Mouse (Mus musculus): Measurements from ENCODE around the gene Dhrs7. TPM values are rescaled to one million over a fixed set of nuclear protein-coding genes. Genes with fewer than 3 reads are reported as not detected.
"Not testable (repeated sequence)": the region's sequence is repeated elsewhere in the genome, so short reads cannot be mapped to it uniquely, and the experiment has no call there.

The Dhrs7 gene
- polyA plus RNA-seq (2012; ENCODE audit: insufficient read depth, insufficient read length, low replicate concordance, missing spikeins) = not detected in 2 replicates

- Histone ChIP-seq H3K27ac (ENCODE audit: insufficient read depth, low read depth, low read length) (peak within 1 kb of the TSS; percentile 58), H3K4me1 (ENCODE audit: control insufficient read depth, insufficient read depth, low read length) (peaks cover 3% of the 10 kb centered on the region), H3K4me3 (ENCODE audit: insufficient read depth, low read depth, low read length) (peak within 1 kb of the TSS; percentile 72)
- under 1% methylated on average over 33 of the region's 33 CpGs for WGBS
- TF ChIP-seq CTCF (IDR thresholded peaks at IDR 0.05; ENCODE audit: insufficient read depth, low read depth, low read length) = no peak
- peak; percentile 63; the same call in 1 of the 2 replicates for TF ChIP-seq POLR2A (IDR thresholded peaks at IDR 0.05; ENCODE audit: insufficient read depth, low read depth, low read length)
Measured at GRCm38 (mm10) chr12:72664735-72665337, at the start of gene Dhrs7. TSS of gene Dhrs7 (minus strand) at chr12:72664909.

GRCm38 (mm10) chr12:72709981-72710380 lies 45.3 kb upstream of the Dhrs7 start:
- H3K4me3 ChIP-seq (ENCODE audit: insufficient read depth, low read depth, low read length) = no peak overlapping the region
- H3K27ac ChIP-seq (ENCODE audit: insufficient read depth, low read depth, low read length) = no peak overlapping the region
- no peak for TF ChIP-seq POLR2A (IDR thresholded peaks at IDR 0.05; ENCODE audit: insufficient read depth, low read depth, low read length)
- TF ChIP-seq CTCF (IDR thresholded peaks at IDR 0.05; ENCODE audit: insufficient read depth, low read depth, low read length) = no peak
- H3K4me1 ChIP-seq (ENCODE audit: control insufficient read depth, insufficient read depth, low read length) = no peaks in the 10 kb centered on the region
- 91% methylated on average over 3 of the region's 3 CpGs for WGBS

- no peak for TF ChIP-seq CTCF (IDR thresholded peaks at IDR 0.05; ENCODE audit: insufficient read depth, low read depth, low read length)
- TF ChIP-seq POLR2A (IDR thresholded peaks at IDR 0.05; ENCODE audit: insufficient read depth, low read depth, low read length) = no peak
- H3K4me3 ChIP-seq (ENCODE audit: insufficient read depth, low read depth, low read length) = no peak overlapping the region
- H3K27ac ChIP-seq (ENCODE audit: insufficient read depth, low read depth, low read length) = no peak overlapping the region
- no peaks in the 10 kb centered on the region for H3K4me1 ChIP-seq (ENCODE audit: control insufficient read depth, insufficient read depth, low read length)
- WGBS = 97% methylated on average over 4 of the region's 4 CpGs
Measured at GRCm38 (mm10) chr12:72704068-72704467, 39.4 kb upstream of the Dhrs7 start.

GRCm38 (mm10) chr12:72700013-72700412 lies 35.3 kb upstream of the Dhrs7 start:
- Histone ChIP-seq H3K4me1 (ENCODE audit: control insufficient read depth, insufficient read depth, low read length) (no peaks in the 10 kb centered on the region), H3K27ac (ENCODE audit: insufficient read depth, low read depth, low read length) (no peak overlapping the region), H3K4me3 (ENCODE audit: insufficient read depth, low read depth, low read length) (no peak overlapping the region)
- 69% methylated on average over 1 of the region's 1 CpGs for WGBS
- TF ChIP-seq CTCF (IDR thresholded peaks at IDR 0.05; ENCODE audit: insufficient read depth, low read depth, low read length) = no peak
- no peak for TF ChIP-seq POLR2A (IDR thresholded peaks at IDR 0.05; ENCODE audit: insufficient read depth, low read depth, low read length)

- no peak for TF ChIP-seq POLR2A (IDR thresholded peaks at IDR 0.05; ENCODE audit: insufficient read depth, low read depth, low read length)
- TF ChIP-seq CTCF (IDR thresholded peaks at IDR 0.05; ENCODE audit: insufficient read depth, low read depth, low read length) = no peak
- Histone ChIP-seq H3K27ac (ENCODE audit: insufficient read depth, low read depth, low read length) (no peak overlapping the region), H3K4me1 (ENCODE audit: control insufficient read depth, insufficient read depth, low read length) (no peaks in the 10 kb centered on the region), H3K4me3 (ENCODE audit: insufficient read depth, low read depth, low read length) (no peak overlapping the region)
- WGBS = 48% methylated on average over 9 of the region's 9 CpGs
Measured at GRCm38 (mm10) chr12:72694901-72695463, 30.3 kb upstream of the Dhrs7 start.

GRCm38 (mm10) chr12:72694438-72694837 lies 29.7 kb upstream of the Dhrs7 start:
- TF ChIP-seq CTCF (IDR thresholded peaks at IDR 0.05; ENCODE audit: insufficient read depth, low read depth, low read length) (no peak), POLR2A (IDR thresholded peaks at IDR 0.05; ENCODE audit: insufficient read depth, low read depth, low read length) (no peak)
- Histone ChIP-seq H3K4me1 (ENCODE audit: control insufficient read depth, insufficient read depth, low read length) (no peaks in the 10 kb centered on the region), H3K27ac (ENCODE audit: insufficient read depth, low read depth, low read length) (no peak overlapping the region), H3K4me3 (ENCODE audit: insufficient read depth, low read depth, low read length) (no peak overlapping the region)
- 38% methylated on average over 12 of the region's 12 CpGs for WGBS

GRCm38 (mm10) chr12:72693895-72694294 lies 29.2 kb upstream of the Dhrs7 start:
- 34% methylated on average over 6 of the region's 6 CpGs for WGBS
- no peak overlapping the region for H3K27ac ChIP-seq (ENCODE audit: insufficient read depth, low read depth, low read length)
- no peak for TF ChIP-seq CTCF (IDR thresholded peaks at IDR 0.05; ENCODE audit: insufficient read depth, low read depth, low read length)
- TF ChIP-seq POLR2A (IDR thresholded peaks at IDR 0.05; ENCODE audit: insufficient read depth, low read depth, low read length) = no peak
- no peaks in the 10 kb centered on the region for H3K4me1 ChIP-seq (ENCODE audit: control insufficient read depth, insufficient read depth, low read length)
- H3K4me3 ChIP-seq (ENCODE audit: insufficient read depth, low read depth, low read length) = no peak overlapping the region

- not testable (repeated sequence) for H3K4me3 ChIP-seq (ENCODE audit: insufficient read depth, low read depth, low read length); H3K4me1 ChIP-seq (ENCODE audit: control insufficient read depth, insufficient read depth, low read length); H3K27ac ChIP-seq (ENCODE audit: insufficient read depth, low read depth, low read length)
- WGBS = 37% methylated on average over 2 of the region's 2 CpGs
Measured at GRCm38 (mm10) chr12:72688281-72688680, 23.6 kb upstream of the Dhrs7 start.

GRCm38 (mm10) chr12:72687741-72688140 lies 23.0 kb upstream of the Dhrs7 start:
- H3K27ac ChIP-seq (ENCODE audit: insufficient read depth, low read depth, low read length); H3K4me3 ChIP-seq (ENCODE audit: insufficient read depth, low read depth, low read length); H3K4me1 ChIP-seq (ENCODE audit: control insufficient read depth, insufficient read depth, low read length): not testable (repeated sequence)
- 20% methylated on average over 6 of the region's 6 CpGs for WGBS

- H3K27ac ChIP-seq (ENCODE audit: insufficient read depth, low read depth, low read length); H3K4me3 ChIP-seq (ENCODE audit: insufficient read depth, low read depth, low read length); H3K4me1 ChIP-seq (ENCODE audit: control insufficient read depth, insufficient read depth, low read length): not testable (repeated sequence)
- whole genome bisulfite sequencing = 82% methylated on average over 4 of the region's 4 CpGs
Measured at GRCm38 (mm10) chr12:72686566-72686965, 21.9 kb upstream of the Dhrs7 start.
